ENCODE assay signal across 27 mouse cellular contexts in genomic region chr11:51426155-51426554, GRCm38 (mm10).
"Had no signal": no experiment of that assay in that cellular context is flagged by ENCODE, and none has a peak within 500 bp of the region (broad histone marks: within the 10 kb centered on the region; RNA-seq: fewer than 3 reads in every experiment).

No protein-coding gene starts in this region.

- H3K4me2 ChIP-seq: heart, embryonic 12.5 days; hindbrain, embryonic 12.5 days; hindbrain, embryonic 14.5 days; intestine, embryonic 15.5 days; liver, embryonic 11.5 days; liver, embryonic 13.5 days; liver, embryonic 15.5 days had no signal

- H3K27ac ChIP-seq: gastrocnemius, adult 2 months; heart, embryonic 10.5 days; hindbrain, embryonic 10.5 days; hindbrain, embryonic 12.5 days; hindbrain, embryonic 14.5 days; intestine, embryonic 15.5 days; layer of hippocampus, adult 2 months; left cerebral cortex, adult 2 months; liver, embryonic 13.5 days; liver, embryonic 15.5 days had no signal

- DNase-seq: gastrocnemius, adult 2 months; gastrocnemius, postnatal 10 days; gastrocnemius, postnatal 25 days; heart, adult 18-20 months; heart, postnatal 10 days; heart, postnatal 4 days; kidney, adult 18-20 months; kidney, adult 8-10 months; kidney, postnatal 10 days; kidney, postnatal 25 days; kidney, postnatal 4 days; left cerebral cortex, postnatal 4 days; liver; liver, embryonic 13.5 days had no signal

- H3K9me3 ChIP-seq: heart, embryonic 10.5 days; heart, embryonic 12.5 days; hindbrain, embryonic 10.5 days; hindbrain, embryonic 12.5 days; intestine, embryonic 15.5 days; liver, embryonic 13.5 days; liver, embryonic 15.5 days had no signal

- H3K36me3 ChIP-seq: heart, embryonic 10.5 days; heart, embryonic 12.5 days; hindbrain, embryonic 10.5 days; hindbrain, embryonic 12.5 days; intestine, embryonic 15.5 days; liver, embryonic 13.5 days; liver, embryonic 15.5 days had no signal

- ATAC-seq: hindbrain, embryonic 16.5 days; inflammation-experienced regulatory T-cells, adult 6 months; intestine, embryonic 15.5 days; intestine, postnatal 0 days had no signal

- H3K4me3 ChIP-seq: gastrocnemius, adult 2 months; heart, embryonic 10.5 days; heart, embryonic 12.5 days; hindbrain, embryonic 10.5 days; hindbrain, embryonic 12.5 days; intestine, embryonic 15.5 days; layer of hippocampus, adult 2 months; left cerebral cortex, adult 2 months; liver, embryonic 13.5 days; liver, embryonic 15.5 days had no signal

- H3K27me3 ChIP-seq: hindbrain, embryonic 12.5 days; intestine, embryonic 15.5 days had no signal

- H3K9ac ChIP-seq: heart, embryonic 12.5 days; hindbrain, embryonic 12.5 days; hindbrain, embryonic 14.5 days; intestine, embryonic 15.5 days; liver, embryonic 13.5 days; liver, embryonic 15.5 days had no signal
